Mouse (Mus musculus): ENCODE data around the gene 1700025G04Rik. TPM values are rescaled to one million over a fixed set of nuclear protein-coding genes. Genes with fewer than 3 reads are reported as not detected.
A peak's percentile ranks its signal among the peaks of the same experiment; 100 is the strongest.

The 1700025G04Rik gene
- polyA plus RNA-seq, 1 experiment from 2014 or later = 8.7 TPM

- Histone ChIP-seq H3K9ac (ENCODE audit: low read depth, low read length) (no peak overlapping the region), H3K4me2 (no peak overlapping the region), H3K9me3 (ENCODE audit: control insufficient read depth, low read length) (no peaks in the 10 kb centered on the region), H3K4me3 (ENCODE audit: low read depth, low read length) (no peak overlapping the region), H3K27ac (ENCODE audit: low read depth, low read length) (no peak overlapping the region), H3K36me3 (ENCODE audit: control insufficient read depth, insufficient read depth, low read length) (no peaks in the 10 kb centered on the region), H3K4me1 (replicated peaks; ENCODE audit: control insufficient read depth, insufficient read depth, low read length) (0 out of 2 replicates have a peak, but pooled peaks cover 2% of the 10 kb centered on the region), H3K27me3 (replicated peaks; ENCODE audit: control insufficient read depth, insufficient read depth, low read length) (no peaks in the 10 kb centered on the region)
- DNase-seq (ENCODE audit: low spot score) (no peak), ATAC-seq (replicated peaks; ENCODE audit: low FRiP score) (no peak)
- WGBS = 82% methylated on average over 5 of the region's 5 CpGs
Observed at GRCm38 (mm10) chr1:152032144-152032543, 57.8 kb downstream of the 1700025G04Rik start.

- no peak overlapping the region for H3K9ac ChIP-seq (ENCODE audit: low read depth, low read length)
- H3K36me3 ChIP-seq (ENCODE audit: control insufficient read depth, insufficient read depth, low read length) = no peaks in the 10 kb centered on the region
- H3K27ac ChIP-seq (ENCODE audit: low read depth, low read length) = no peak overlapping the region
- ATAC-seq (replicated peaks; ENCODE audit: low FRiP score) (no peak), DNase-seq (ENCODE audit: low spot score) (no peak)
- no peaks in the 10 kb centered on the region for H3K4me1 ChIP-seq (replicated peaks; ENCODE audit: control insufficient read depth, insufficient read depth, low read length)
- no peak overlapping the region for H3K4me2 ChIP-seq
- 75% methylated on average over 6 of the region's 6 CpGs for WGBS
- H3K9me3 ChIP-seq (ENCODE audit: control insufficient read depth, low read length) = no peaks in the 10 kb centered on the region
- no peak overlapping the region for H3K4me3 ChIP-seq (ENCODE audit: low read depth, low read length)
- H3K27me3 ChIP-seq (replicated peaks; ENCODE audit: control insufficient read depth, insufficient read depth, low read length) = no peaks in the 10 kb centered on the region
Observed at GRCm38 (mm10) chr1:152030546-152030945, 59.4 kb downstream of the 1700025G04Rik start.

- ATAC-seq (replicated peaks; ENCODE audit: low FRiP score) (no peak), DNase-seq (ENCODE audit: low spot score) (no peak)
- Histone ChIP-seq H3K36me3 (ENCODE audit: control insufficient read depth, insufficient read depth, low read length) (no peaks in the 10 kb centered on the region), H3K9me3 (ENCODE audit: control insufficient read depth, low read length) (no peaks in the 10 kb centered on the region), H3K4me1 (replicated peaks; ENCODE audit: control insufficient read depth, insufficient read depth, low read length) (no peaks in the 10 kb centered on the region), H3K9ac (ENCODE audit: low read depth, low read length) (no peak overlapping the region), H3K27ac (ENCODE audit: low read depth, low read length) (no peak overlapping the region), H3K4me3 (ENCODE audit: low read depth, low read length) (no peak overlapping the region), H3K27me3 (replicated peaks; ENCODE audit: control insufficient read depth, insufficient read depth, low read length) (no peaks in the 10 kb centered on the region), H3K4me2 (no peak overlapping the region)
- 80% methylated on average over 4 of the region's 4 CpGs for WGBS
Observed at GRCm38 (mm10) chr1:152028718-152029117, 61.2 kb downstream of the 1700025G04Rik start.

GRCm38 (mm10) chr1:152026762-152027161, 63.2 kb downstream of the 1700025G04Rik start:
- Histone ChIP-seq H3K4me1 (replicated peaks; ENCODE audit: control insufficient read depth, insufficient read depth, low read length) (no peaks in the 10 kb centered on the region), H3K27me3 (replicated peaks; ENCODE audit: control insufficient read depth, insufficient read depth, low read length) (no peaks in the 10 kb centered on the region), H3K36me3 (ENCODE audit: control insufficient read depth, insufficient read depth, low read length) (no peaks in the 10 kb centered on the region), H3K4me2 (no peak overlapping the region), H3K4me3 (ENCODE audit: low read depth, low read length) (no peak overlapping the region), H3K9me3 (ENCODE audit: control insufficient read depth, low read length) (no peaks in the 10 kb centered on the region), H3K9ac (ENCODE audit: low read depth, low read length) (no peak overlapping the region), H3K27ac (ENCODE audit: low read depth, low read length) (no peak overlapping the region)
- ATAC-seq (replicated peaks; ENCODE audit: low FRiP score) (no peak), DNase-seq (ENCODE audit: low spot score) (no peak)
- WGBS = 81% methylated on average over 4 of the region's 4 CpGs

- H3K36me3 ChIP-seq (ENCODE audit: control insufficient read depth, insufficient read depth, low read length) = no peaks in the 10 kb centered on the region
Observed at GRCm38 (mm10) chr1:152025308-152025707, 64.6 kb downstream of the 1700025G04Rik start.

GRCm38 (mm10) chr1:152024019-152024787, 65.7 kb downstream of the 1700025G04Rik start:
- 78% methylated on average over 18 of the region's 18 CpGs for WGBS

More at GRCm38 (mm10) chr1:152025308-152025707, 64.6 kb downstream of the 1700025G04Rik start:
- no peak for DNase-seq (ENCODE audit: low spot score)
- H3K9ac ChIP-seq (ENCODE audit: low read depth, low read length) = no peak overlapping the region
- H3K27ac ChIP-seq (ENCODE audit: low read depth, low read length) = no peak overlapping the region
- no peak overlapping the region for H3K4me3 ChIP-seq (ENCODE audit: low read depth, low read length)
- H3K4me1 ChIP-seq (replicated peaks; ENCODE audit: control insufficient read depth, insufficient read depth, low read length) = no peaks in the 10 kb centered on the region
- H3K27me3 ChIP-seq (replicated peaks; ENCODE audit: control insufficient read depth, insufficient read depth, low read length) = no peaks in the 10 kb centered on the region
- 69% methylated on average over 4 of the region's 4 CpGs for WGBS
- no peak overlapping the region for H3K4me2 ChIP-seq
- H3K9me3 ChIP-seq (ENCODE audit: control insufficient read depth, low read length) = no peaks in the 10 kb centered on the region
- no peak for ATAC-seq (replicated peaks; ENCODE audit: low FRiP score)

GRCm38 (mm10) chr1:152020812-152021211, 69.1 kb downstream of the 1700025G04Rik start:
- WGBS = 81% methylated on average over 6 of the region's 6 CpGs
- Histone ChIP-seq H3K4me2 (no peak overlapping the region), H3K4me3 (ENCODE audit: low read depth, low read length) (no peak overlapping the region), H3K36me3 (ENCODE audit: control insufficient read depth, insufficient read depth, low read length) (no peaks in the 10 kb centered on the region), H3K27me3 (replicated peaks; ENCODE audit: control insufficient read depth, insufficient read depth, low read length) (no peaks in the 10 kb centered on the region), H3K4me1 (replicated peaks; ENCODE audit: control insufficient read depth, insufficient read depth, low read length) (peaks cover 3% of the 10 kb centered on the region), H3K27ac (ENCODE audit: low read depth, low read length) (no peak overlapping the region), H3K9me3 (ENCODE audit: control insufficient read depth, low read length) (no peaks in the 10 kb centered on the region), H3K9ac (ENCODE audit: low read depth, low read length) (no peak overlapping the region)
- no peak for ATAC-seq (replicated peaks; ENCODE audit: low FRiP score)
- no peak for DNase-seq (ENCODE audit: low spot score)

More at GRCm38 (mm10) chr1:152024019-152024787, 65.7 kb downstream of the 1700025G04Rik start:
- DNase-seq (ENCODE audit: low spot score) (no peak), ATAC-seq (replicated peaks; ENCODE audit: low FRiP score) (no peak)
- Histone ChIP-seq H3K27me3 (replicated peaks; ENCODE audit: control insufficient read depth, insufficient read depth, low read length) (no peaks in the 10 kb centered on the region), H3K9me3 (ENCODE audit: control insufficient read depth, low read length) (no peaks in the 10 kb centered on the region), H3K36me3 (ENCODE audit: control insufficient read depth, insufficient read depth, low read length) (no peaks in the 10 kb centered on the region), H3K4me3 (ENCODE audit: low read depth, low read length) (no peak overlapping the region), H3K4me1 (replicated peaks; ENCODE audit: control insufficient read depth, insufficient read depth, low read length) (peaks cover 3% of the 10 kb centered on the region; the same call in 1 of the 2 replicates), H3K27ac (ENCODE audit: low read depth, low read length) (no peak overlapping the region), H3K4me2 (no peak overlapping the region), H3K9ac (ENCODE audit: low read depth, low read length) (no peak overlapping the region)

GRCm38 (mm10) chr1:152020070-152020469, 69.9 kb downstream of the 1700025G04Rik start:
- no peak overlapping the region for H3K4me3 ChIP-seq (ENCODE audit: low read depth, low read length)
- no peak overlapping the region for H3K4me2 ChIP-seq
- DNase-seq (ENCODE audit: low spot score) (no peak), ATAC-seq (replicated peaks; ENCODE audit: low FRiP score) (no peak)
- no peak overlapping the region for H3K9ac ChIP-seq (ENCODE audit: low read depth, low read length)
- no peak overlapping the region for H3K27ac ChIP-seq (ENCODE audit: low read depth, low read length)
- WGBS = 71% methylated on average over 5 of the region's 5 CpGs
- peaks cover 4% of the 10 kb centered on the region for H3K4me1 ChIP-seq (replicated peaks; ENCODE audit: control insufficient read depth, insufficient read depth, low read length)
- H3K36me3 ChIP-seq (ENCODE audit: control insufficient read depth, insufficient read depth, low read length) = no peaks in the 10 kb centered on the region
- no peaks in the 10 kb centered on the region for H3K9me3 ChIP-seq (ENCODE audit: control insufficient read depth, low read length)
- no peaks in the 10 kb centered on the region for H3K27me3 ChIP-seq (replicated peaks; ENCODE audit: control insufficient read depth, insufficient read depth, low read length)

GRCm38 (mm10) chr1:152019196-152019595, 70.7 kb downstream of the 1700025G04Rik start:
- DNase-seq (ENCODE audit: low spot score) (no peak), ATAC-seq (replicated peaks; ENCODE audit: low FRiP score) (peak; percentile 42; the same call in 1 of the 2 replicates)
- no peak overlapping the region for H3K4me3 ChIP-seq (ENCODE audit: low read depth, low read length)
- no peaks in the 10 kb centered on the region for H3K36me3 ChIP-seq (ENCODE audit: control insufficient read depth, insufficient read depth, low read length)
- peaks cover 6% of the 10 kb centered on the region for H3K4me1 ChIP-seq (replicated peaks; ENCODE audit: control insufficient read depth, insufficient read depth, low read length)
- H3K27ac ChIP-seq (ENCODE audit: low read depth, low read length) = 0 out of 2 replicates have a peak overlapping the region, but pooled peaks have one; percentile 43
- no peak overlapping the region for H3K4me2 ChIP-seq
- no peak overlapping the region for H3K9ac ChIP-seq (ENCODE audit: low read depth, low read length)
- H3K27me3 ChIP-seq (replicated peaks; ENCODE audit: control insufficient read depth, insufficient read depth, low read length) = no peaks in the 10 kb centered on the region
- no peaks in the 10 kb centered on the region for H3K9me3 ChIP-seq (ENCODE audit: control insufficient read depth, low read length)
- 21% methylated on average over 5 of the region's 5 CpGs for WGBS

Measured in liver, embryonic 11.5 days (tissue).